Mouse (Mus musculus) kidney, adult 10 weeks (tissue): ENCODE measurements around the gene Cfap206. TPM values are rescaled to one million over a fixed set of nuclear protein-coding genes. Genes with fewer than 3 reads are reported as not detected.

Source experiments
- polyA plus RNA-seq: library from polyadenylated mRNA; stranded (reverse); fragments of 350-450 nt; fragmentation: Illumina TruSeq; extraction: RNeasy Lipid Tissue Mini Kit (QIAGEN cat#74804); gene quantifications from one replicate; pipeline ENCODE4 v1.2.3, GENCODE M21; 2014; ENCODE audit warnings: low read depth, low replicate concordance

Gene Cfap206
- polyA plus RNA-seq: not detected

DNA sequence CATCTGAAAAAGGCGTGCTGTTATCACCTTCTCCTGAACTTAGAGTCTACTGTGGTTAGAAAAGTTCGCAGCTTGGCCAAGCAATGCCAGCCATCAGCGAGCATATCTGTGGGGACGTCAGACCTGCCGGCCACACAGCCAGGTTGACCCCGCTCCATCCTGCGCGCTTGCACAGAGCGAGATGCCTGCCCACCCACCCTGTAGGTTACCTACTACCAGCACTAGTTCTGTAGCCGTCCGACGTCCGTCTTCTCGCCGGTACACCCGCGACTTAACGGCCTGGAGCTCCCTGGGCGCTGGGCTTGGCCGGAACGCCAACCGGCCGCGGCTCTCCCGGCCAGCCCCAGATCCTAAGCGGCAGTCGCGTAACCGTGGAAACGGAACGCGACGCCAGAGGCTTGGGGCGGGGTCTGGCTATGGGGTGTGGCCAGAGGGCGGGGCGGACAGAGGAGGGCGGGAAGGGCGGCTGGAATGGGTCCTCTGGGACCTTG is at the start of gene Cfap206:
Gene Cfap206, minus strand, starts transcription at position 356 of the 491 bp plus-strand sequence.

GRCm38 (mm10) chr4:34777677-34778527 is 47.9 kb upstream of the Cfap206 start, which contains the start of gene Smim8:
Smim8 (minus strand) TSS chr4:34778423.

DNA sequence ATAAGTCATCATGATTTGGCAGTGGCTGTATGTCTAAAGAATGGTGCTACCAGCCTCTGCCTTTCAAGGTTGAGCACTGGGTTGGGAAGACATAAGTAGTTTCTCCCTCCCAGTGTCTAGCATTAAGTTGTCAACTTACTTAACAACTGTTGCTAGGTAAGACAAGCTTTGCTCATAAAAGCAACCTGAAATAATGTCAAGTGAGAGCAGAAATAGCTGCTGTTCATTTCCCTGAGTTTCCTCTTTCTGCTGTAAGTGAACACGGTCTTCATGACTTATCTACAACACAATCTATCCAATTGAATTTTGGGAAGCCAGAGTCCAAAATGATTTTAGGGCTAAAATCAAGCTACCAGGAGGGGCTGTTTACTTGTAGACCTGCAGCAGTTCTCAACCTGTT is 26.2 kb upstream of the Cfap206 start, which contains the start of gene Gm136:
Gene Gm136, minus strand, starts transcription at position 101 of the 400 bp plus-strand sequence.

DNA sequence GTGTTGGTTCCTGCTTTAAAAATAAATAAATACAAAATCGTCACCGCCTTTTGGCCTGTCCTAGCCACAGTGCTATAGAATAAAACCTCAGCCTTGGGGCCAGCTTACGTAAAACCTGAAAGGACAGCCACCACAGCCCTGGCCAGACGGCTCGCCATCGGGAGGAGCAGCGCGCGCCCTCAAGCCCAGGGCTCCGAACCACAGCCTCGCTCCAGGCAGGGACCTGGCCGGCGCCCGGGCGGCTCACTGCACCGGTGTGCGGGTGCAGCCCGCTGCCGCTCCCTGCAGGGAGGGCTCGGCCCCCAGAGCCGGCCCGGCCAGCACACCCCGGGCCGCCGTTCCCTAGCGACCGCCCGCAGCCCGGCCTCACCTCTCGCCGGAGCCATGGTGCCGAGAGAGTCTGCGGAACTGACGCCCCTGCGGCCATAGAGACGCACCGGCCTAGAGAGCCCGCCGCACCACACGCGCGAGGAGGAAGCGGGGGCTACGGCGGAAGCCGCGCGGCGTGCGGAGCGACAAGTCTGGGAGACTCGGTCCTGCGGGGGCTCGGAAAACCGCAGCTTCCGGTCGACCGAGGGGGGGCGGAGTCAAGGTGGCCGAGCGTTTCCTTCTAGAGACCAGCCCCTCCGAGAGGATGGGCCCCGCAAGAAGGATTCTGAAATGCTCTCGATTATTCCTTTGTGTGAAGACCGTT is 43.0 kb downstream of the Cfap206 start, which contains the start of gene Slc35a1:
Gene Slc35a1, minus strand, starts transcription at position 565 of the 694 bp plus-strand sequence.

Other genes starting within 250 kb of the Cfap206 start
- gene Akirin2, start 179.3 kb downstream of the Cfap206 start, polyA plus RNA-seq: 162 TPM
- 101 TPM for gene Orc3, start 115.3 kb downstream of the Cfap206 start, polyA plus RNA-seq
- 87.6 TPM for gene Rars2, start 115.2 kb downstream of the Cfap206 start, polyA plus RNA-seq
- 109 TPM for gene Slc35a1, start 42.8 kb downstream of the Cfap206 start, polyA plus RNA-seq
- not detected for gene Gm136, start 26.1 kb upstream of the Cfap206 start, polyA plus RNA-seq
- gene Smim8, start 48.2 kb upstream of the Cfap206 start, polyA plus RNA-seq: 164 TPM
- 29.8 TPM for gene Zfp292, start 152.8 kb upstream of the Cfap206 start, polyA plus RNA-seq
- gene Cga, start 163.6 kb upstream of the Cfap206 start, polyA plus RNA-seq: not detected